Mouse (Mus musculus) lung, postnatal 10 days (tissue): Measurements from ENCODE around the gene Ccdc134.

Experiments
- DNase-seq: peaks from one replicate; pipeline ENCODE4 v3.0.0; 2021

The Ccdc134 gene

GRCm38 (mm10) chr15:82172648-82173047, 44.9 kb downstream of the Ccdc134 start:
- no peak for DNase-seq

GRCm38 (mm10) chr15:82175091-82175490, 47.4 kb downstream of the Ccdc134 start:
- DNase-seq, result no peak

GRCm38 (mm10) chr15:82177743-82178290, 50.1 kb downstream of the Ccdc134 start:
- no peak for DNase-seq

- no peak for DNase-seq
Measured at GRCm38 (mm10) chr15:82181131-82181530, 53.4 kb downstream of the Ccdc134 start.

GRCm38 (mm10) chr15:82182311-82182710, 54.6 kb downstream of the Ccdc134 start:
- no peak for DNase-seq

DNA sequence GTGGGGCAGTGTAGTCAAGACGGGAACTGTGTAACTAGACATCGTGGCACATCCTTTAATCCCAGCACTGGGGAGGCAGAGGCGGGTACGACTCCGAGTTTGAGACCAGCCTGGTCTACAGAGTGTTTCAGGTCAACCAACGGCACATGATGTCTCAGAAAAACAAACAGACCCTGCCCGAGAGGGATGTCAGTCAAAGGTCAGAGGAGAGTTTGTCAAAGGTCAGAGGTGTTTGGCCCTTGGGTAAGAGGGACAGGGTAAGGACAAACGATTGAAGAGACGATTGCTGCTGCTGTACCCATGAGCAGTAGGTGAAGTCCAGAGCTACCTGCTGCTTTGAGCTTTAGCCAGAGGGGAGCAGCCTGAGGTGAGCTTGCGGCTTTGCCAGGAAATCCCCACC, 55.9 kb downstream of the Ccdc134 start:
- DNase-seq, result no peak

GRCm38 (mm10) chr15:82184183-82184582, 56.5 kb downstream of the Ccdc134 start:
- no peak for DNase-seq

- no peak for DNase-seq
Measured at GRCm38 (mm10) chr15:82184656-82185055, 56.9 kb downstream of the Ccdc134 start.

GRCm38 (mm10) chr15:82185062-82185783, 57.5 kb downstream of the Ccdc134 start:
- no peak for DNase-seq

GRCm38 (mm10) chr15:82186131-82186530, 58.4 kb downstream of the Ccdc134 start:
- no peak for DNase-seq

DNA sequence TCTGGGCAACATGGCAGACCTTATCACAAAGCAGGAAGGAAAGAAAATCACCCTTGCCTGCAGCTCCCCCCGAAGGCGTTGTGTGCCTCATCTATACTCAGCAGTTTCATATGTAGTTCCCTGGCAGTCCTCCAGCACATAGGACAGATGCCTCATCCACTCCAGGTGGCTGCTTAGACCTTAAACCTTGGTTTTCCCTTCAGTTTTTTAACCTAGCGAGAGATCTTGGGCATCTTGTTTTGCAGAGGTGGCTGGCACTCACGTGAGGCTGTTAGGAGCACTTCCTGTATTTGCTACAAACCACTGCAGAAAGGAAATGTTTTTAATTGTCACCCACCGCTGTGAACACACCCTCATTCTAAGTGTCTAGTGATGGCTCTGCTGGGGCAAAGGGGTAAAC, 59.2 kb downstream of the Ccdc134 start:
- no peak for DNase-seq

- no peak for DNase-seq
Measured at GRCm38 (mm10) chr15:82187401-82187800, 59.7 kb downstream of the Ccdc134 start.

GRCm38 (mm10) chr15:82187924-82188323, 60.2 kb downstream of the Ccdc134 start:
- DNase-seq, result no peak

DNA sequence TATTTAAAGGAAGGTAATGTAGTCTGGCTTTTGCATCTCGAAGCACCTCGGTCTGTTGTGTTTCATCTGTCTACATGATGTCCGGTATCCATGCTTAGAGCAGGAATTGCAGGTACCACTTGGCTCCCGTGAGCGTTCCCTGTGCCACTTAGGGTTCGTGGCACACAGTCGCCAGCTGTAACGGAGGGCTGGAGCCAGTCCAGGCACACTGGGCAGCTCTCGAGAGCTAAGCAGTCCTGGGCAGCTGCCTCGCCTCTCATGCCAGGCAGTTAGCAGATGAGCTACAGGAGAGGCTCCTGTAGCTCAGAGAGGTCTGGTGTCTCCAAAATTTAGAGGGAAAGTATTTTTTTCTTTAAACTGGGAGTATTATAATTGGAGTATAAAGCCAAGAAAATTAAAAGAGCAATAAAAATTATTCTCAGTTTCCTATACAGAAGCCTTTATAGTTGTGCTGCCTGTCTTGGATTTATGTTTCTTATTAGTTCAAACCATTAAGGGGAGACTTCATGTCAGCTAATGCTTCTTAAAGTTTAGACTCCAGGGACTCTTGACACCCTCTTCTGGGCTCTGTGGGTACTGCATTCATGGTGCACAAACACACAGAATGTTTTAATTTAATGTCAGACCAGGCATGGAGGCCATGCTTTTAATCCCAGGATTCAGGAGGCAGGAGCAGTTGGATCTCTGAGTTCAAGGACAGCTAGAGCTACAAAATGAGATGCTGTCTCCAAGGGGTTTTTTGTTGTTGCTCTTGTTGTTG, 60.9 kb downstream of the Ccdc134 start:
- DNase-seq, result peak; percentile 40
